Mouse (Mus musculus): ENCODE data around the gene Tesc. TPM values are rescaled to one million over a fixed set of nuclear protein-coding genes. Genes with fewer than 3 reads are reported as not detected.
A peak's percentile ranks its signal among the peaks of the same experiment; 100 is the strongest.

Gene Tesc
- total RNA-seq, 2 experiments from 2014 or later: not detected

GRCm38 (mm10) chr5:118065516-118066255 is 38.1 kb downstream of the Tesc start:
- ATAC-seq (replicated peaks; ENCODE audit: low FRiP score, low TSS enrichment, poor library complexity, severe bottlenecking): no peak

- 0 out of 2 replicates have a peak, but pooled peaks have one; percentile 24 for ATAC-seq (replicated peaks; ENCODE audit: low FRiP score, low TSS enrichment, poor library complexity, severe bottlenecking)
Observed at GRCm38 (mm10) chr5:118066828-118067227, 39.3 kb downstream of the Tesc start.

DNA sequence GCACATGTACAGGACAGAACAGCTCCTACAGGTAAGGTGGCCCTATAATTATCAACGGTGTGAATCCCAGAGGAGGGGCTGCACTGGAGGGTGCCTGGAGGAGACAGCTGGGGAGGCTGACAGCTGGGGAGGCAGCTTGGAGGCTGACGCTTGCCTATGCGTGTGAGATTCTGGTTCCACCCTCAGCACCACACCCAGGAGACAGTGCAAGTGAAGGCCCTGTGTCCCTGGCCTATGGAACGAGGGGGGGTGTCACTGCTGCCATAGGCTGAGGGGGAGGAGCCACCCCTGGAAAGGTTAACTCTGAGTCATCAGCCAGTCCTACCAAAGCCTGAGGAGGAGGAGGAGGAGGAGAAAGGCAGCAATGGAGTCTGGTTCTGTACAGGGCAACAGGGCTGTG is 40.0 kb downstream of the Tesc start:
- no peak for ATAC-seq (replicated peaks; ENCODE audit: low FRiP score, low TSS enrichment, poor library complexity, severe bottlenecking)

DNA sequence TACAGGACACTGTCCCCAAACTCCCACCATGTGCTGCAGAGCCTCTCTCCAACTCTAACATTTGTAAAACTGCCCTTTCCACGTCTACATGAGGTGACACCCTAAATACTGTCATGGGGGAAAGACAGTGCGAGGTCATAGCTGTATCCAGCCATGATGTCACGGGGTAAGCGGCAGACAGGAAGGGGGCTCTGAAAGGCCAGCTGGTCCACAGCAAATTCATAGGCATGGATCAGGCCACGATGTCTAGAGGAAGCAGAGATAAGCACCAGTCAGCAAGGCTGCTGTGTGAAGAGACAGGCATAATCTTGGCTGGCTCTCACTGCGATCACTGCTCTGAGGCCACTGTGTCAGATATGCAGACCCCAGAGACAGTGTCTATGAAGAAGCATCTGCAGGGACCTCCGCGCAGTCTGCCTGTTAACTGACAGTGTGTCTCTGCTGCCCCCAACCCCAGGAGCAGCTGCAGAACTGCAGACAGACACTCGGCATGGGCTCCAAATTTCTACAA is 40.5 kb downstream of the Tesc start:
- ATAC-seq (replicated peaks; ENCODE audit: low FRiP score, low TSS enrichment, poor library complexity, severe bottlenecking): no peak

DNA sequence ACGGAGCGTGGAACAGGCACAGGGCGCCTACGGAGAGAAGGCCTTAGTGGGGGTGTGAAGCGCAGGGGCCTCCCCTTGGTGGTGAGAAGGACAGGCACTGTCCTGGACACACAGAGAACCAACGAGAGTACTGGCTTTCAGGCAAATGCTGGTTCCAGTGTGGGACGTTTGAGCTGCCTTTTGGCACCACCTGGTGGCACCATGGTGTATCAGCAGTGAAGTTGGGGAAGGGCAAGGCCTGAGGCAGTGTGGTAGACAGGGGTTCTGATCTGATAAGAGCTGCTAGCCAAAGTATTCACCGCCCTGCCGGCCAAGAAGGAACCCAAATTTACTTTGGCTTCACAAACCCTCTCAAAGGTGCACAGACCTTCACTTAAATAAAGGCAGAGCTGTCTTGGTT is 41.8 kb downstream of the Tesc start:
- peak; percentile 91 for ATAC-seq (replicated peaks; ENCODE audit: low FRiP score, low TSS enrichment, poor library complexity, severe bottlenecking)

GRCm38 (mm10) chr5:118071766-118072165 is 44.2 kb downstream of the Tesc start:
- no peak for ATAC-seq (replicated peaks; ENCODE audit: low FRiP score, low TSS enrichment, poor library complexity, severe bottlenecking)

DNA sequence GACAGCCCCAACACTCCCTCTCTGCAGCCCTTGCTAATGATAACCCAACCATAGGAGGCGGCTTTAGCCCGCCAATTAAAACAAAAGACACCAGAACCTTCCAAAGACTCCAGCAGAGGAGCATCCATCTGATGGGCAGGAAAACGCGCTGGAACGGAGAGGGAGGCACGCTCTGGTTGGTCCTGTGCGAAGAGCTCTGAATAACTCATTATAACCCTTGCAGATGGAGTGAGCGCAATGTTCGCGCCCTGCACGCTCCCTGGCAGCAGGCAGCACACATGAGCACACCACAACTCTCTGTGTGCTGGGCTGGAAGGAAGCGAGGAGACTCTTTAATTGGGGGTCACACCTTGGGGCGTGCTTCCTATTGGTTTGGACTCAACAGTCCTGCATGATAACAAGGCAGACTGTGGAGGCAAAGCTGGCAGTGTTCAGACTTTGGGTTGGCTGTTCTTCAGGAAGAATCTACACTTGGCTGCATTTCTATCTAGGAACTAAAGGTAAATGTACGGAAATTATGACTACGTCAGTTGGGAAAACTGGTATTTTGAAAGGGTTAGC is 45.8 kb downstream of the Tesc start:
- no peak for ATAC-seq (replicated peaks; ENCODE audit: low FRiP score, low TSS enrichment, poor library complexity, severe bottlenecking)

GRCm38 (mm10) chr5:118076721-118077592 is 49.4 kb downstream of the Tesc start:
- no peak for ATAC-seq (replicated peaks; ENCODE audit: low FRiP score, low TSS enrichment, poor library complexity, severe bottlenecking)

- no peak for ATAC-seq (replicated peaks; ENCODE audit: low FRiP score, low TSS enrichment, poor library complexity, severe bottlenecking)
Observed at GRCm38 (mm10) chr5:118078550-118078949, 51.0 kb downstream of the Tesc start.

DNA sequence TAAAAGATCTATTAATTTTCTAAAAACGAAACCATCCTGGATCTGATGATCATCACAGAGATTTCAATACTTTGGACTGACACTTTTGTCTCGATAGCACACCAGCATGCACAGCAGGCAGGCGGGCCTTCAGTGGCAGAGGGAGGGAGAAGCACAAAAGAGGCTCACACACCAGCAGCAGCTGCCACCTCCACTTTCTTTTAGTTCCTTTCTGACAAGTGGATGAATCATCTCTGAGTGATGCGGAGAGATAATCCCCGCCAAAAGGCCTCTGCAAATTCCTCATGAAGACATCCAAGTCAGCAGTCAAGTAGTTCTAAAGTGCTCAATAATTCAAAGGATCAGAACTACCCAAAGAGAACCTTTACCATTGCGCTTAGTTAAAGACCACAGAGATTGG is 51.8 kb downstream of the Tesc start:
- no peak for ATAC-seq (replicated peaks; ENCODE audit: low FRiP score, low TSS enrichment, poor library complexity, severe bottlenecking)

DNA sequence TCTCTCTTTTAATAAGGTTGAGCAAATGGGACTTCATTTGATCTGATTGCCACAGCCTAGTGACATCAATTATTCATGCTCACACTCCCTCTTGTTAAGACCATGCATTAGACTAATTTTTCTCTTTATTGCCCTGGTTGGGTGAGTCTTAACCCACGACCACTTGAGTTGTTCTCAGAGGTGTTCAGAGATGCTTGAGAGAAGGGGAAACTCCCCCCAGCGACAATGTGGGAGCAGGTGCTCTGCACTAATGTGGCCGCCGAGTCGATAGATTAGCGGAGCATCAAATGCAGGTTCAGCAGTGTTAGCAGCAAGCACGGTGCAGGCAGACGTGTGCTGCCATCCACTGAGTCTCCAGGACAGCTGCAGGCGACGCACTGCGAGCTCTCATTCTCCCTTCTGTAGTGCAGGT is 52.3 kb downstream of the Tesc start:
- ATAC-seq (replicated peaks; ENCODE audit: low FRiP score, low TSS enrichment, poor library complexity, severe bottlenecking): no peak

- ATAC-seq (replicated peaks; ENCODE audit: low FRiP score, low TSS enrichment, poor library complexity, severe bottlenecking): no peak
Observed at GRCm38 (mm10) chr5:118081374-118081949, 53.9 kb downstream of the Tesc start.

DNA sequence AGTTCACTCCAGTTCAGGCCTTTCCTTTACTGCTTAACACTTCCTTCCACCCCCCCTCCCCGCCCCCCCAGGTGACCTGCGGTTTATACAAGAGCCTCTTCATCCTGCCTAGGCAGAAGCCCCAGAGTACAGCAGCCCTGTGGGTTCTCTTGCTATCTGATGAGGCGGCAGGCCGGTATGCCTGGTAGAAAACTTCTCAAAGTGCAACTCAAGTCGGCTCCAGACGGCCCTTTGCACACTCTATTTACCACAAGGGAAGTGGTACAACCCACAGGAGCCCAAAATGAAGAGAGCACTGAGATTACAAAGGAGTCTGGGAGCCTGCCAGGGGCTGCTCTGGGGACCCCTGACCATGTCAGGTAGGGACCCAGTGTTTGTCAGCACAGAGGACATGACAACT is 54.5 kb downstream of the Tesc start:
- 0 out of 2 replicates have a peak, but pooled peaks have one; percentile 40 for ATAC-seq (replicated peaks; ENCODE audit: low FRiP score, low TSS enrichment, poor library complexity, severe bottlenecking)

DNA sequence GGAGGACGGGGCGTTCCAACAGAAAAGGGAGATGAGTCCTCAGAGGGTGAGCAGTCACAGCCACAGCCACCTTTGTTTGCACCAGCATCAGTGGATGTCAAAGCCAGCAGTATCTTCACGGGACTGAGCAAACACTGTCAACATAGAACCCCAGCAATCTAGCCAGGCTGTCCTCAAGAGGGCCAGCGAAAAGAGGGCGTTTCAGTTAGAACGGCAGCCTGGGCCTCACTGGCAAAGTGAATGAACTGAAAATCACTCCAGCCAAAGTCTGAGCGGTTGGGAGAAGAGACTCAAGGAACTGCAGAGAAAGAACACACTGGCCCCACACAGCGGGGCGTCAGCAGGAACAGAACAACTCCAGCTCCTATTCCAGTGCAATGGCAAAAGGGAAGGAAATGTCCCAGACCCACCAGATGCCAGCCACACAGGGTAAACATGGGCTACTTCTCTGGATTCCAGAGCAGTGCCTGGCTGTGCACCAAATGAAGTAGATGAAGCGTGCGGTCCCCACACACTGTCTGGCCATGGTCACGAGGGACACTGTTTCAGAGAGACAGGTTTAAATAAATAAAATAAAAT is 55.6 kb downstream of the Tesc start:
- ATAC-seq (replicated peaks; ENCODE audit: low FRiP score, low TSS enrichment, poor library complexity, severe bottlenecking): no peak

- ATAC-seq (replicated peaks; ENCODE audit: low FRiP score, low TSS enrichment, poor library complexity, severe bottlenecking): no peak
Observed at GRCm38 (mm10) chr5:118084171-118084727, 56.7 kb downstream of the Tesc start.

DNA sequence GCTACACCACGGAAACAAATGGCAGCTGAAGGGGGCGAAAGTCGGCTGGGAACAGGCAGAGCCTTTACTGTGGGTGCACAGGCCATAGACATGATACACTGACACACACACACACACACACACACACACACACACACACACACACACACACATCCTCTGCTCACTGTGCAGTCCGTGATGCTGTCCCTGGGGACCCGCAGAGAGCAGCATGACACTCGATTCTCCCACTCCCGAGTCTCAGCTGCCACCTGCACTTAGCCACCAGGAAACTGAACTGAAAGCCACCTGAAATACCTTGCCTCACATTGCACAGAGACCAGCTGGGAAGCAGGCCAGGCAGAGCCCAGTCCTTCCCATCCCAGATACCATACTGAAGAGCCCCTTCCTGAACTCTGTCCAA is 57.8 kb downstream of the Tesc start:
- ATAC-seq (replicated peaks; ENCODE audit: low FRiP score, low TSS enrichment, poor library complexity, severe bottlenecking): no peak

GRCm38 (mm10) chr5:118086956-118087355 is 59.4 kb downstream of the Tesc start:
- no peak for ATAC-seq (replicated peaks; ENCODE audit: low FRiP score, low TSS enrichment, poor library complexity, severe bottlenecking)

DNA sequence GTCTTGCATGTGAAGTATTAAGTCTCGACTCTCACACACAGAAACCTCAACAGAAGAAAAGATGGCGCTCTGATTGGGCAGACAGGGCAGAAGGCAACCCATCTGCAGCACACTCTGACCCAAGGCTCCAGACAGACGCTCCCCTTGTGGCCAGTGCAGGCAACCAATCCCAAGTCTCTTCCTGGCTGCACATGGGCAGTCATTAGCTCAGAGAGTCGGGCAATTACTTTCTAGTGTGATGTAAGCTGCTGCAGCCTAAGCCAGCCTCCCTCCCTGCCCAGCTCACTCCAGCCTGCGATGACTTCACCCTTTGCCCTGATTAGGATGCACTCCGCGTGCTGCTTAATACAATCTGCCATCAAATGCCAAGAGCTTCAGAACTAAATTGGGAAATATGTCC is 61.6 kb downstream of the Tesc start:
- no peak for ATAC-seq (replicated peaks; ENCODE audit: low FRiP score, low TSS enrichment, poor library complexity, severe bottlenecking)

DNA sequence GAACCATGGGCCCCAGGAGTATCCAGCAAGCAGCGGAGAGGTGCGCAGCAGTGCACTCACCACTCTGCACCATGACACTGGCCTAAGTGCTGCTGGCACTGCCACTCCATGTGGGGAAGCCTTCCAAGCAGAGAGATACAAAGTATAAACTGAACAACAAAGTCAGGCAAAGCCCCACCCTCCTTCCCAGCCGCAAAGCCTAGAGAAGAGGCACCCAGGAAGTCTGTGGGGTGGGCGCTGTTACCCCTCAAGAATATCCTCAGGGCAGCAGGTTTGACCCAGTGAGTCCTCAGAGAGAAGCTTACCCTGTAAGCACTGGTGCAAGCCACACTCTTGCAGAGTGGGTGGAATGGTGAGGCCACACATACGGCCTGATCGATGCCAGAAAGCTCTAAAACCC is 62.6 kb downstream of the Tesc start:
- no peak for ATAC-seq (replicated peaks; ENCODE audit: low FRiP score, low TSS enrichment, poor library complexity, severe bottlenecking)

Data from megakaryocyte-erythroid progenitor cell, adult 5-6 weeks (primary cell).